Mouse (Mus musculus): Measurements from ENCODE around the gene Mrtfa. TPM values are rescaled to one million over a fixed set of nuclear protein-coding genes. Genes with fewer than 3 reads are reported as not detected.

Mrtfa gene
- polyA plus RNA-seq, 1 experiment from 2014 or later = 4.5 TPM

- TF ChIP-seq CTCF (IDR thresholded peaks at IDR 0.05; ENCODE audit: low read depth) (no peak), EP300 (IDR thresholded peaks at IDR 0.05; ENCODE audit: low read depth) (no peak)
- H3K27ac ChIP-seq (ENCODE audit: low read depth) = no peak overlapping the region
- no peak overlapping the region for H3K4me3 ChIP-seq (ENCODE audit: low read depth, low read length)
- peak; percentile 41; the same call in 1 of the 2 replicates for ATAC-seq
- H3K36me3 ChIP-seq (replicated peaks; ENCODE audit: insufficient read depth, low read length) = no peaks in the 10 kb centered on the region
- 58% methylated on average over 6 of the region's 6 CpGs for WGBS (ENCODE audit: insufficient replicate concordance)
- no peak for DNase-seq
- no peak overlapping the region for H3K4me2 ChIP-seq (ENCODE audit: low read depth, low read length)
- no peaks in the 10 kb centered on the region for H3K27me3 ChIP-seq (ENCODE audit: insufficient read depth, low read length)
- H3K9ac ChIP-seq (replicated peaks) = no peak overlapping the region
- no peaks in the 10 kb centered on the region for H3K9me3 ChIP-seq (ENCODE audit: low read length)
- 0 out of 2 replicates have a peak, but pooled peaks cover 2% of the 10 kb centered on the region for H3K4me1 ChIP-seq (ENCODE audit: insufficient read depth)
Observed at GRCm38 (mm10) chr15:81168735-81169134, 21.8 kb downstream of the Mrtfa start.

GRCm38 (mm10) chr15:81167831-81168230, 22.7 kb downstream of the Mrtfa start:
- H3K4me1 ChIP-seq (ENCODE audit: insufficient read depth) = 0 out of 2 replicates have a peak, but pooled peaks cover 2% of the 10 kb centered on the region
- H3K36me3 ChIP-seq (replicated peaks; ENCODE audit: insufficient read depth, low read length) = no peaks in the 10 kb centered on the region
- no peak overlapping the region for H3K27ac ChIP-seq (ENCODE audit: low read depth)
- no peak overlapping the region for H3K4me2 ChIP-seq (ENCODE audit: low read depth, low read length)
- no peak overlapping the region for H3K9ac ChIP-seq (replicated peaks)
- H3K4me3 ChIP-seq (ENCODE audit: low read depth, low read length) = no peak overlapping the region
- no peaks in the 10 kb centered on the region for H3K27me3 ChIP-seq (ENCODE audit: insufficient read depth, low read length)
- no peak for TF ChIP-seq EP300 (IDR thresholded peaks at IDR 0.05; ENCODE audit: low read depth)
- no peak for TF ChIP-seq CTCF (IDR thresholded peaks at IDR 0.05; ENCODE audit: low read depth)
- ATAC-seq (no peak), DNase-seq (no peak)
- H3K9me3 ChIP-seq (ENCODE audit: low read length) = no peaks in the 10 kb centered on the region
- WGBS (ENCODE audit: insufficient replicate concordance) = 69% methylated on average over 10 of the region's 10 CpGs

GRCm38 (mm10) chr15:81166291-81166690, 24.3 kb downstream of the Mrtfa start:
- Histone ChIP-seq H3K4me1 (ENCODE audit: insufficient read depth) (0 out of 2 replicates have a peak, but pooled peaks cover 2% of the 10 kb centered on the region), H3K27me3 (ENCODE audit: insufficient read depth, low read length) (no peaks in the 10 kb centered on the region), H3K36me3 (replicated peaks; ENCODE audit: insufficient read depth, low read length) (no peaks in the 10 kb centered on the region), H3K4me2 (ENCODE audit: low read depth, low read length) (no peak overlapping the region), H3K9me3 (ENCODE audit: low read length) (no peaks in the 10 kb centered on the region), H3K4me3 (ENCODE audit: low read depth, low read length) (no peak overlapping the region), H3K27ac (ENCODE audit: low read depth) (no peak overlapping the region), H3K9ac (replicated peaks) (no peak overlapping the region)
- no peak for ATAC-seq
- 88% methylated on average over 5 of the region's 5 CpGs for WGBS (ENCODE audit: insufficient replicate concordance)
- TF ChIP-seq EP300 (IDR thresholded peaks at IDR 0.05; ENCODE audit: low read depth) (no peak), CTCF (IDR thresholded peaks at IDR 0.05; ENCODE audit: low read depth) (no peak)
- DNase-seq = no peak

- no peak for ATAC-seq
- no peak for TF ChIP-seq CTCF (IDR thresholded peaks at IDR 0.05; ENCODE audit: low read depth)
- TF ChIP-seq EP300 (IDR thresholded peaks at IDR 0.05; ENCODE audit: low read depth) = no peak
Observed at GRCm38 (mm10) chr15:81164560-81165310, 25.8 kb downstream of the Mrtfa start.

GRCm38 (mm10) chr15:81161571-81161970, 29.0 kb downstream of the Mrtfa start:
- TF ChIP-seq CTCF (IDR thresholded peaks at IDR 0.05; ENCODE audit: low read depth) (no peak), EP300 (IDR thresholded peaks at IDR 0.05; ENCODE audit: low read depth) (no peak)
- no peak overlapping the region for H3K27ac ChIP-seq (ENCODE audit: low read depth)
- no peaks in the 10 kb centered on the region for H3K27me3 ChIP-seq (ENCODE audit: insufficient read depth, low read length)
- no peaks in the 10 kb centered on the region for H3K4me1 ChIP-seq (ENCODE audit: insufficient read depth)
- no peaks in the 10 kb centered on the region for H3K36me3 ChIP-seq (replicated peaks; ENCODE audit: insufficient read depth, low read length)
- H3K4me3 ChIP-seq (ENCODE audit: low read depth, low read length) = no peak overlapping the region
- H3K4me2 ChIP-seq (ENCODE audit: low read depth, low read length) = no peak overlapping the region
- H3K9ac ChIP-seq (replicated peaks) = no peak overlapping the region
- 64% methylated on average over 3 of the region's 3 CpGs for WGBS (ENCODE audit: insufficient replicate concordance)
- DNase-seq = no peak
- no peaks in the 10 kb centered on the region for H3K9me3 ChIP-seq (ENCODE audit: low read length)
- no peak for ATAC-seq

More at GRCm38 (mm10) chr15:81164560-81165310, 25.8 kb downstream of the Mrtfa start:
- Histone ChIP-seq H3K4me3 (ENCODE audit: low read depth, low read length) (no peak overlapping the region), H3K4me2 (ENCODE audit: low read depth, low read length) (no peak overlapping the region), H3K36me3 (replicated peaks; ENCODE audit: insufficient read depth, low read length) (no peaks in the 10 kb centered on the region), H3K27me3 (ENCODE audit: insufficient read depth, low read length) (no peaks in the 10 kb centered on the region), H3K9me3 (ENCODE audit: low read length) (no peaks in the 10 kb centered on the region), H3K27ac (ENCODE audit: low read depth) (no peak overlapping the region; the same call in 1 of the 2 replicates), H3K4me1 (ENCODE audit: insufficient read depth) (0 out of 2 replicates have a peak, but pooled peaks cover 2% of the 10 kb centered on the region), H3K9ac (replicated peaks) (no peak overlapping the region)
- DNase-seq = no peak
- 81% methylated on average over 9 of the region's 9 CpGs for WGBS (ENCODE audit: insufficient replicate concordance)

- Histone ChIP-seq H3K4me1 (ENCODE audit: insufficient read depth) (peaks cover 3% of the 10 kb centered on the region), H3K36me3 (replicated peaks; ENCODE audit: insufficient read depth, low read length) (no peaks in the 10 kb centered on the region), H3K27ac (ENCODE audit: low read depth) (no peak overlapping the region), H3K4me2 (ENCODE audit: low read depth, low read length) (no peak overlapping the region), H3K9me3 (ENCODE audit: low read length) (no peaks in the 10 kb centered on the region), H3K9ac (replicated peaks) (no peak overlapping the region), H3K27me3 (ENCODE audit: insufficient read depth, low read length) (no peaks in the 10 kb centered on the region), H3K4me3 (ENCODE audit: low read depth, low read length) (no peak overlapping the region)
- no peak for TF ChIP-seq CTCF (IDR thresholded peaks at IDR 0.05; ENCODE audit: low read depth)
- no peak for TF ChIP-seq EP300 (IDR thresholded peaks at IDR 0.05; ENCODE audit: low read depth)
- ATAC-seq (no peak), DNase-seq (no peak)
- WGBS (ENCODE audit: insufficient replicate concordance) = 63% methylated on average over 4 of the region's 4 CpGs
Observed at GRCm38 (mm10) chr15:81160677-81161076, 29.9 kb downstream of the Mrtfa start.
